In genomic region chr6:143152321-143152827, GRCm38 (mm10) we compare ENCODE assay signal across 8 mouse cellular contexts. TPM values are rescaled to one million over a fixed set of nuclear protein-coding genes. Genes with fewer than 3 reads are reported as not detected.
A peak's percentile ranks its signal among the peaks of the same experiment; 100 is the strongest.
DNase-seq lines count a peak whose midpoint lies in the region; ATAC-seq and TF ChIP-seq lines count a peak whose summit lies in the region.
"Had no signal": no experiment of that assay in that cellular context is flagged by ENCODE, and none has a peak within 500 bp of the region (broad histone marks: within the 10 kb centered on the region; RNA-seq: fewer than 3 reads in every experiment).

No protein-coding gene starts in this region.

- H3K9ac ChIP-seq in ES-Bruce4 (ENCODE audit: low read depth, poor library complexity, severe bottlenecking) = no peak overlapping the region; the same call in 1 of the 2 replicates
- no peak overlapping the region for H3K9ac ChIP-seq in liver, embryonic 15.5 days

- H3K36me3 ChIP-seq in ES-Bruce4 (ENCODE audit: control insufficient read depth, insufficient read depth, low read length, poor library complexity, severe bottlenecking) = no peaks in the 10 kb centered on the region
- H3K36me3 ChIP-seq in liver, embryonic 15.5 days (replicated peaks) = no peaks in the 10 kb centered on the region

- intact Hi-C loops in gastrocnemius, postnatal 14 days (cut with DNase I; ENCODE audit: low total_unique reads) = no loop called here

- ATAC-seq in liver, embryonic 15.5 days (ENCODE audit: insufficient read depth) = peak; percentile 68

- no peak for TF ChIP-seq EP300 in ES-Bruce4 (IDR thresholded peaks at IDR 0.05; ENCODE audit: insufficient read depth, low read depth, low read length)

- H3K4me1 ChIP-seq in ES-Bruce4 (ENCODE audit: control insufficient read depth, insufficient read depth, low read length) = peaks cover 6% of the 10 kb centered on the region
- peaks cover 17% of the 10 kb centered on the region for H3K4me1 ChIP-seq in liver, embryonic 15.5 days (replicated peaks)

- peak; percentile 70 for DNase-seq in adrenal gland, adult 2 months
- peak; percentile 95 for DNase-seq in kidney, adult 11 months
- DNase-seq in gastrocnemius, adult 18-20 months (ENCODE audit: low spot score) = no peak
- no peak for DNase-seq in layer of hippocampus, adult 8-10 months (ENCODE audit: low spot score in 2 of 2)
- no peak for DNase-seq in gastrocnemius, postnatal 14 days
- DNase-seq: heart, postnatal 36 days had no signal

- no peaks in the 10 kb centered on the region for H3K9me3 ChIP-seq in ES-Bruce4 (replicated peaks; ENCODE audit: control insufficient read depth, insufficient read depth, low read length, poor library complexity, severe bottlenecking)
- H3K9me3 ChIP-seq in liver, embryonic 15.5 days (replicated peaks) = no peaks in the 10 kb centered on the region

- 64% methylated on average over 9 of the region's 9 CpGs for WGBS in liver, embryonic 15.5 days (ENCODE audit: insufficient replicate concordance)

- H3K4me2 ChIP-seq in liver, embryonic 15.5 days = no peak overlapping the region

- no peak overlapping the region for H3K4me3 ChIP-seq in ES-Bruce4 (ENCODE audit: low read depth, low read length)
- no peak overlapping the region for H3K4me3 ChIP-seq in liver, embryonic 15.5 days (replicated peaks)

- no peak for TF ChIP-seq POLR2A in ES-Bruce4 (IDR thresholded peaks at IDR 0.05; ENCODE audit: insufficient read depth, low read length)

- H3K27me3 ChIP-seq in ES-Bruce4 (ENCODE audit: control insufficient read depth, insufficient read depth, low read length, poor library complexity, severe bottlenecking) = no peaks in the 10 kb centered on the region
- no peaks in the 10 kb centered on the region for H3K27me3 ChIP-seq in liver, embryonic 15.5 days

- H3K27ac ChIP-seq in ES-Bruce4 (ENCODE audit: insufficient read depth, low read length) = peak overlapping the region; percentile 86; the same call in 1 of the 2 replicates
- H3K27ac ChIP-seq in liver, embryonic 15.5 days (replicated peaks) = peak overlapping the region; percentile 53; the same call in 1 of the 2 replicates

- TF ChIP-seq CTCF in ES-Bruce4 (IDR thresholded peaks at IDR 0.05; ENCODE audit: low read depth, low read length) = no peak

RNA-seq across cellular contexts. Expression of gene Etnk1, which starts 14.6 kb away (rescaled TPM):
- 140 and 149 TPM in 2 replicates for polyA plus RNA-seq in ES-Bruce4 (2011; ENCODE audit: insufficient read depth, insufficient read length, low read depth, missing spikeins)
- total RNA-seq in adrenal gland, adult 2 months (2021) = 10 to 100 TPM; 92.4 to 98.3 TPM
- polyA plus RNA-seq in adrenal gland, adult 2 months (2012; rRNA removed) = 42.0 and 111 TPM in 2 replicates
- 7.4 and 8.9 TPM in 2 replicates for polyA plus RNA-seq in liver, embryonic 15.5 days (2015; fragmentation: Nextera tagmentation; extraction: Ambion mirVana)
- 10 to 100 TPM; 16.4 to 16.6 TPM for total RNA-seq in gastrocnemius, adult 18-20 months (2021)
- 100 to 1,000 TPM; 158 to 203 (median 174) TPM for total RNA-seq in layer of hippocampus, adult 8-10 months (2022)
- 10 to 100 TPM; 14.3 to 14.6 TPM for total RNA-seq in gastrocnemius, postnatal 14 days (2021)

RNA-seq across cellular contexts. Expression of gene C2cd5, which starts 52.4 kb away (rescaled TPM):
- 49.6 and 57.2 TPM in 2 replicates for polyA plus RNA-seq in ES-Bruce4 (2011; ENCODE audit: insufficient read depth, insufficient read length, low read depth, missing spikeins)
- 10 to 100 TPM; 12.3 to 19.8 TPM for total RNA-seq in adrenal gland, adult 2 months (2021)
- 5.3 and 5.9 TPM in 2 replicates for polyA plus RNA-seq in adrenal gland, adult 2 months (2012; rRNA removed)
- polyA plus RNA-seq in liver, embryonic 15.5 days (2015; fragmentation: Nextera tagmentation; extraction: Ambion mirVana) = 17.8 TPM in 2 replicates
- total RNA-seq in gastrocnemius, adult 18-20 months (2021) = 1 to 10 TPM; 6.1 to 6.8 TPM
- 100 to 1,000 TPM in 2 of 4 experiments, 10 to 100 TPM in 2; 88.0 to 114 (median 98.7) TPM for total RNA-seq in layer of hippocampus, adult 8-10 months (2022)
- 10 to 100 TPM; 12.1 to 12.6 TPM for total RNA-seq in gastrocnemius, postnatal 14 days (2021)

Comparison
In these comparisons a context has a peak if more than half of its experiments do, and no peak if none do; other contexts are left out.
1. DNase-seq: peak in adrenal gland, adult 2 months (single experiment) and kidney, adult 11 months (single experiment); none in gastrocnemius, adult 18-20 months (single experiment), layer of hippocampus, adult 8-10 months (0 of 2) and gastrocnemius, postnatal 14 days (single experiment).
2. RNA of gene Etnk1, which starts 14.6 kb away (total RNA-seq): 158 to 203 TPM in layer of hippocampus, adult 8-10 months and 92.4 to 98.3 TPM in adrenal gland, adult 2 months; 16.4 to 16.6 TPM in gastrocnemius, adult 18-20 months and 14.3 to 14.6 TPM in gastrocnemius, postnatal 14 days; every median in the first group is over 4 times any median in the second.
3. RNA of gene C2cd5, which starts 52.4 kb away (total RNA-seq): 88.0 to 114 TPM in layer of hippocampus, adult 8-10 months; 12.3 to 19.8 TPM in adrenal gland, adult 2 months, 12.1 to 12.6 TPM in gastrocnemius, postnatal 14 days and 6.1 to 6.8 TPM in gastrocnemius, adult 18-20 months; every median in the first group is over 4 times any median in the second.